Mouse (Mus musculus): Measurements from ENCODE around the gene Mroh8. TPM values are rescaled to one million over a fixed set of nuclear protein-coding genes. Genes with fewer than 3 reads are reported as not detected.
A peak's percentile ranks its signal among the peaks of the same experiment; 100 is the strongest.
"Not testable (repeated sequence)": the region's sequence is repeated elsewhere in the genome, so short reads cannot be mapped to it uniquely, and the experiment has no call there.

Gene Mroh8
- polyA plus RNA-seq, 1 experiment from 2014 or later, result 0.79 TPM

DNA sequence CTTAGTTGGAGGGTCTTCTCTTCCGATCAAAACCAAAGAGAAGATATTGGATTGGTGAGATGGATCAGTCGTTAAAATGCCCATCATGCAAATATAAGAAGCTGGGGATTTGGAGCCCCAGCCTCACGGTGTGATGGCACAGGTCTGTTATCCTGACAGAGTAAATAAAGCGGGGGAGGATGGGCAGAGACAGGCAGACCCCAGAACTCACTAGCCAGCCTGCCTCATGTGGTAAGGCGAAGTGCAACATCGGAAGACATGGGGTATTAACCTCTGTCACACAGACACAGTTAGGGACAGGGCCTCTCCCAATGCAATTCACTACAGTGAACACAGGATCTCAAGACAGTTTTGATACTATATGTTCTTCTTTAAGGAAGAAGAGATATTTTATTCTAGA lies 108.7 kb downstream of the Mroh8 start:
- H3K4me3 ChIP-seq (ENCODE audit: low read depth, low read length), result no peak overlapping the region
- DNase-seq (ENCODE audit: low spot score) (no peak), ATAC-seq (ENCODE audit: low FRiP score) (no peak)
- no peaks in the 10 kb centered on the region for H3K27me3 ChIP-seq (ENCODE audit: control insufficient read depth, insufficient read depth, low read length)
- 0 out of 2 replicates have a peak, but pooled peaks cover 4% of the 10 kb centered on the region for H3K36me3 ChIP-seq (ENCODE audit: control insufficient read depth, insufficient read depth, low read length)
- H3K4me2 ChIP-seq (replicated peaks; ENCODE audit: low read depth, low read length), result no peak overlapping the region
- H3K9ac ChIP-seq (ENCODE audit: low read depth, low read length), result no peak overlapping the region
- 34% methylated on average over 6 of the region's 6 CpGs for WGBS
- no peaks in the 10 kb centered on the region for H3K9me3 ChIP-seq (ENCODE audit: control insufficient read depth, low read length)
- H3K27ac ChIP-seq (ENCODE audit: low read depth, low read length), result peak overlapping the region; percentile 14; the same call in 1 of the 2 replicates
- H3K4me1 ChIP-seq (replicated peaks; ENCODE audit: control insufficient read depth, insufficient read depth, low read length), result no peaks in the 10 kb centered on the region

DNA sequence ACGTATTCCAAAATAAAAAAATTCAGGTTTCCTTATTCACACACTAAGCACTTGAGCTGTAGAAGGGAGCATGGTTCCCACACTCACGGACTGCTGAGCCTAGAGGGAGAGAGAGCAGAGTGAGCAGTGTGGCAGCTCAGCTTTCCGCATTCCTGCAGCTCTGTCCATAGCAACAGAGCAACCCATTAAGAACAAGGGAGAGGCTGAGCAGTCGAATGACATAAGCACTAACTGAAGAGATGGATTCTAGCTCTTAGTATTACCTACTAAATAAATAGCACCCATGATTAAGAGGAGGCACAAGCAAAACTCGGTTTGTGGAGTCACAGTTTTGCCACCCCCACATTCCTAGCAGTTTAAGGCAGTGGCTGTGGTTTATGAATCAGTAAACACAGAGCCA lies 109.2 kb downstream of the Mroh8 start:
- Histone ChIP-seq H3K4me2 (replicated peaks; ENCODE audit: low read depth, low read length) (no peak overlapping the region), H3K27ac (ENCODE audit: low read depth, low read length) (peak overlapping the region; percentile 14; the same call in 1 of the 2 replicates), H3K27me3 (ENCODE audit: control insufficient read depth, insufficient read depth, low read length) (no peaks in the 10 kb centered on the region), H3K4me1 (replicated peaks; ENCODE audit: control insufficient read depth, insufficient read depth, low read length) (no peaks in the 10 kb centered on the region), H3K36me3 (ENCODE audit: control insufficient read depth, insufficient read depth, low read length) (0 out of 2 replicates have a peak, but pooled peaks cover 4% of the 10 kb centered on the region), H3K9me3 (ENCODE audit: control insufficient read depth, low read length) (no peaks in the 10 kb centered on the region), H3K9ac (ENCODE audit: low read depth, low read length) (no peak overlapping the region), H3K4me3 (ENCODE audit: low read depth, low read length) (no peak overlapping the region)
- peak; percentile 68 for DNase-seq (ENCODE audit: low spot score)
- 25% methylated on average over 5 of the region's 5 CpGs for WGBS
- ATAC-seq (ENCODE audit: low FRiP score), result peak; percentile 76

DNA sequence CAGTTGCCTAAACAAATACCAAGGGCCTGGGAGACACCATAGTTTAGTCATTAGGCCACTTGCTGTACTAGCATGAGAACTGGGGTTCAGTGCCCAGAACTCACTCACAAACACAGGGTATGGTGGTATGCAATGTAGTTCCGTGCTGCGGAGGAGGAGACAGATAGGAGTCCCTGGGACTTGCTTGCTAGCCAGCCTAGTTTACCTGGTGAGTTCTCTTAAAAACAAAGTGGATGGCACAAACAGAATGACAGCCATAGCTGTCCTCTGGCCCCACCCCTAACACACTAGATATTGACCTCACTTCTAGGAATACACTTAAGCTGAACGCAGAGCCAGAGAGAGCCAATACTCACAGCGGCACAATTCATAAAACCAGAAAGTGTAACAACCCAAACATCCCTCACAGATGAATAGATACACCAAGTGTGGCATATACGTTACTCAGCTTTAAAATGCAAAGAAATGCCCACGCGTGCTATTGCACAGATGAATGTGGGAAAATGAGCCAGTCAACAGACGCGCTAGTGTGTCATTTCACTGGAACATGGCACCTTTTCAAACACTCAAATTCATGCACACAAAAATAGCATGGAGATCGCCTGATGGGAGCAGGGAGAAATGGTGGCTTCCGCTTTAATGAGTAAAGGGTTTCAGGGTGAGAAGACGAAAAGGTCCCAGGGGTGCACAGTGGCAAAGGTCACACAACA lies 112.8 kb downstream of the Mroh8 start:
- no peak for ATAC-seq (ENCODE audit: low FRiP score)
- no peaks in the 10 kb centered on the region for H3K27me3 ChIP-seq (ENCODE audit: control insufficient read depth, insufficient read depth, low read length)
- no peak for DNase-seq (ENCODE audit: low spot score)
- H3K9ac ChIP-seq (ENCODE audit: low read depth, low read length), result no peak overlapping the region
- no peaks in the 10 kb centered on the region for H3K4me1 ChIP-seq (replicated peaks; ENCODE audit: control insufficient read depth, insufficient read depth, low read length)
- no peak overlapping the region for H3K27ac ChIP-seq (ENCODE audit: low read depth, low read length)
- no peak overlapping the region for H3K4me2 ChIP-seq (replicated peaks; ENCODE audit: low read depth, low read length)
- 96% methylated on average over 12 of the region's 12 CpGs for WGBS
- H3K9me3 ChIP-seq (ENCODE audit: control insufficient read depth, low read length), result no peaks in the 10 kb centered on the region
- 0 out of 2 replicates have a peak, but pooled peaks cover 2% of the 10 kb centered on the region for H3K36me3 ChIP-seq (ENCODE audit: control insufficient read depth, insufficient read depth, low read length)
- no peak overlapping the region for H3K4me3 ChIP-seq (ENCODE audit: low read depth, low read length)

DNA sequence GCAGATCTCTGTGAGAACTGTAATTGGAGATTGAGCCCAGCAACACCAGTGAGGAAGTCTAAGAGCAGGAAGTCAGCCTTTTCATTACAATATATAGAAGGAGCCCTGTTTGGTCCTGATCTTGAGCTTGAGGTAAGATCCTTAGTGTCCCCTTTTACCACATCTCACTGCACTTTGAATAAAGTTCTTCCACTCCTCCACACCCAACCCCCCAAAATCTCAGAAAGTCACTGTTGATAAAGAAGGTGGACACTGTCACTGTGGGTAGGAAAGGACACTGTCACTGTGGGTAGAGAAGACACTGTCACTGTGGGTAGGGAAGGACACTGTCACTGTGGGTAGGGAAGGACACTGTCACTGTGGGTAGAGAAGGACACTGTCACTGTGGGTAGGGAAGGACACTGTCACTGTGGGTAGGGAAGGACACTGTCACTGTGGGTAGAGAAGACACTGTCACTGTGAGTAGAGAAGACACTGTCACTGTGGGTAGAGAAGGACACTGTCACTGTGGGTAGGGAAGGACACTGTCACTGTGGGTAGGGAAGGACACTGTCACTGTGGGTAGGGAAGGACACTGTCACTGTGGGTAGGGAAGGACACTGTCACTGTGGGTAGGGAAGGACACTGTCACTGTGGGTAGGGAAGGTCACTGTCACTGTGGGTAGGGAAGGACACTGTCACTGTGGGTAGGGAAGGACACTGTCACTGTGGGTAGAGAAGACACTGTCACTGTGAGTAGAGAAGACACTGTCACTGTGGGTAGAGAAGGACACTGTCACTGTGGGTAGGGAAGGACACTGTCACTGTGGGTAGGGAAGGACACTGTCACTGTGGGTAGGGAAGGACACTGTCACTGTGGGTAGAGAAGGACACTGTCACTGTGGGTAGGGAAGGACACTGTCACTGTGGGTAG lies 113.8 kb downstream of the Mroh8 start:
- not testable (repeated sequence) for ATAC-seq (ENCODE audit: low FRiP score); H3K4me2 ChIP-seq (replicated peaks; ENCODE audit: low read depth, low read length); H3K9me3 ChIP-seq (ENCODE audit: control insufficient read depth, low read length); H3K9ac ChIP-seq (ENCODE audit: low read depth, low read length); H3K36me3 ChIP-seq (ENCODE audit: control insufficient read depth, insufficient read depth, low read length); DNase-seq (ENCODE audit: low spot score); H3K27ac ChIP-seq (ENCODE audit: low read depth, low read length); H3K4me3 ChIP-seq (ENCODE audit: low read depth, low read length); H3K4me1 ChIP-seq (replicated peaks; ENCODE audit: control insufficient read depth, insufficient read depth, low read length); H3K27me3 ChIP-seq (ENCODE audit: control insufficient read depth, insufficient read depth, low read length)

DNA sequence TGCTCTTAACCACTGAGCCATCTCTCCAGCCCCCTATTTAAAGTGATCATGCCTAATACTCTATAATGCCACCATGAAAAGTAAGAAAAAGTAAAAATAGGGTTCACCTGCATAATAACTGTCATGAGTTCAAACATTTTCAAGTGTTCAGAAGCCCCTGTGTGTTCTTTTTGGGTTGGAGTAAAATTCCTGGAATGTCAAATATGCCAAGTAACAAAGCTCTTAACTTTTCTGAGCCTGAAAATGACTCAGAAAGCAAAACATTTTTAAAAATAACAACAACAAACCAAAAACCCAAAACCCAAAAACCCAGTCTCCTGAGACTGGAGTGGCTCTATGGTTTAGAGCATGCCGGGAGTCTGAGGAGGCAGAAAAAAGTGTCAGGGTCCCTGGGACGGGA lies 115.2 kb downstream of the Mroh8 start:
- Histone ChIP-seq H3K27ac (ENCODE audit: low read depth, low read length) (no peak overlapping the region), H3K4me3 (ENCODE audit: low read depth, low read length) (no peak overlapping the region), H3K9ac (ENCODE audit: low read depth, low read length) (no peak overlapping the region), H3K36me3 (ENCODE audit: control insufficient read depth, insufficient read depth, low read length) (peaks cover 5% of the 10 kb centered on the region; the same call in 1 of the 2 replicates), H3K9me3 (ENCODE audit: control insufficient read depth, low read length) (no peaks in the 10 kb centered on the region), H3K4me1 (replicated peaks; ENCODE audit: control insufficient read depth, insufficient read depth, low read length) (no peaks in the 10 kb centered on the region), H3K27me3 (ENCODE audit: control insufficient read depth, insufficient read depth, low read length) (no peaks in the 10 kb centered on the region), H3K4me2 (replicated peaks; ENCODE audit: low read depth, low read length) (no peak overlapping the region)
- 76% methylated on average over 2 of the region's 2 CpGs for WGBS
- DNase-seq (ENCODE audit: low spot score) (no peak), ATAC-seq (ENCODE audit: low FRiP score) (no peak)

Other genes starting within 250 kb of the Mroh8 start
- gene Soga1, start 200.3 kb downstream of the Mroh8 start, polyA plus RNA-seq (2014; fragmentation: Nextera tagmentation; extraction: Ambion mirVana), result 7.2 and 9.8 TPM in 2 replicates
- gene Tldc2, start 192.5 kb downstream of the Mroh8 start, polyA plus RNA-seq (2014; fragmentation: Nextera tagmentation; extraction: Ambion mirVana), result not detected in 2 replicates
- 23.6 and 29.9 TPM in 2 replicates for gene Samhd1, start 144.3 kb downstream of the Mroh8 start, polyA plus RNA-seq (2014; fragmentation: Nextera tagmentation; extraction: Ambion mirVana)
- 29.9 and 31.8 TPM in 2 replicates for gene Rbl1, start 75.0 kb downstream of the Mroh8 start, polyA plus RNA-seq (2014; fragmentation: Nextera tagmentation; extraction: Ambion mirVana)
- 227 and 256 TPM in 2 replicates for gene Rpn2, start 532 bp downstream of the Mroh8 start, polyA plus RNA-seq (2014; fragmentation: Nextera tagmentation; extraction: Ambion mirVana)
- gene Ghrh, start 68.0 kb upstream of the Mroh8 start, polyA plus RNA-seq (2014; fragmentation: Nextera tagmentation; extraction: Ambion mirVana), result 1.0 TPM in 2 replicates
- 36.2 and 37.2 TPM in 2 replicates for gene Manbal, start 88.0 kb upstream of the Mroh8 start, polyA plus RNA-seq (2014; fragmentation: Nextera tagmentation; extraction: Ambion mirVana)
- gene Src, start 138.9 kb upstream of the Mroh8 start, polyA plus RNA-seq (2014; fragmentation: Nextera tagmentation; extraction: Ambion mirVana), result 13.0 and 14.4 TPM in 2 replicates